Mouse (Mus musculus) right cerebral cortex, adult 18-20 months (tissue): Measurements from ENCODE around the gene Rbms1.

Experiments
- DNase-seq: peaks from one replicate; pipeline ENCODE4 v3.0.0; 2022; ENCODE audit warnings: mixed read lengths

Rbms1 gene

DNA sequence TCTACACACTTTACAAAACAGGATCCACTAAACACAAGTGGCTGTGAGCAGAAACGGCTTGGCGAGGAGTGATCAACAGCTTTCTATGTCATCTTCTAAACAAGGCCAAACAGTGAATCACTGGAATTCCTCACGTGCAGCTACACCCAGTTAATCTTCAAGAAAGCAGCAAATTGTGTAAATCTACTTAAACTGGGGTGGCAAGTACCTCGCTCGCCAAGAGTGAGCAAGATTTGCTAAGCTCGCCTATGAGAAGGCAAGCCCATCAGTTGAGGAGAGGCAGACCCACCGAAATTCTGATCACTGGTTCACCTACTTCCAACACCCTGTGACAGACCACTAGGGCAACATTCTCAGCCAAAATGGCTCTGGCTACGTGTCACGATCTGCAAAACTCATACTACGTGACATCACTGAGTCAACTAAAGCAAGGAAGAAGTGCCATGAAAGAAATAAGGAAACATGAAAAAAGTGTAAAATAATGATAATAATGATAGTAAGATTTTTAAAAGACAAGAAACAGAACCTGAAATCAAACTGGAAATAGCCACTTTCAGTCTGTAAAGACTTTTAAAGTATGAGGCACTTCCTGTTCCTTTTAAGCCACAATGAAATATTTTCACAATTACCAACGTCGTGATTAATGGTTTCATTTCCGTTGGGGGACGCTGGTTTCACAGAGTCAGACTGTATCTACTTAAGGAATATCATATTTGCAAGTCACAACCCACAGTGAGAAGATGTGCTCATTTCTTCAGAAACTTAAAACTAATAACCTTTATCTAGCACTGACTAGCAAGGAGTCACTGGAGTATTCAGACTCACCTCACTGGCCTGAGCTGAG, 85.2 kb downstream of the Rbms1 start:
- DNase-seq, result no peak

GRCm38 (mm10) chr2:60876891-60877290, 86.1 kb downstream of the Rbms1 start:
- DNase-seq, result no peak

GRCm38 (mm10) chr2:60872095-60872811, 90.7 kb downstream of the Rbms1 start:
- no peak for DNase-seq

- DNase-seq, result no peak
Measured at GRCm38 (mm10) chr2:60871001-60871400, 92.0 kb downstream of the Rbms1 start.

DNA sequence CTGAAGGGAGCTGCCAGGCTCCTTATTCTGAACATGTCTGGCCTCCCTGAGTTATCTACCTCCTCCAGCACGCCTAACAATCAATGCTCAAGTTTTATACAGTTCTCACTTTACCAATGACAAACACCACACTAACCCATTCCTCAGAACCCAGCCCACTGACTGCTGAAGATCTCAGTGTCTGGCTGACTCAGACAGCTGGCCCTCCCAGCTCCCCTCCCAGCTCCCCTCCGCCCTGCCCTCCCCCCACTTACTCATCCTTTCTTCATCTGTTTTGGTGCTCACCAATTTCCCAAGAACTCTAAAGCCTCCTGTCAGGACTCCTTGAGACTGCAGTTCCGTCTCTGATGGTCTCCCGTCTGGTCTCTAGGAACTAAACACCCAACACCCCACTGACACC, 92.5 kb downstream of the Rbms1 start:
- no peak for DNase-seq

DNA sequence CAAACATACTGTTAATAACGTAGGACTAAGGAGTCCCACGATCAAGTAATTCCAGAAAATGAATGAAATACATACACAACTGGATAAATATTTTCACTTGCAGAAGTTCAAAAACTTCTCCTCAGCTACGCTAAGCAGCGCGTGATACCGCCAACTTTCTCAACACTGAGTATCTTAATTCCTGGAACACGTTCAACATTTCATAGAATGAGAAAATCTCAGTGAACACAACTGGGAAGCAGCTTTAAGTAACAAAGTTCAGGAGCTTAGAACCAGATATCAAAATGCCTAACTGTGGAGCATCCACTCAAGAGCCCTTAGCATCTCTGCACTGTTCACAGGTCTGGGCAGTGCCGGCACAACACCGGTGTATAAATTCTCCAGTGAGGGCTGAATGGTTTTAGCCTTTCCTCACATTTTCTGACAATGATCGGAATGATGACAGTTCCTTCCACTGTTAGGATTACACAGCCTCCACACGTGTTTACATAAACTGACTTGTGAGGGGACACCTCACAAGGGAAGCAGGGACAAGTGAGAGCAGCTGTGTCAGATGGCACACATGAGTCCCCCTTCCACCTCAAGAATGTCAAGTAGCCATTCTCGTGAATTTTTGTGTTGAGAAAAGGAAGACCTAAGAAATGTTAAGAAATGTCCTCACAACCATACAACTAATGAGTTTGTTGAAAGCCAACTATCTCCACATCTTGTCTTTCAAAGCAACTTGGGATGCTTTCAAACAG, 93.8 kb downstream of the Rbms1 start:
- no peak for DNase-seq

GRCm38 (mm10) chr2:60868060-60868662, 94.8 kb downstream of the Rbms1 start:
- no peak for DNase-seq

DNA sequence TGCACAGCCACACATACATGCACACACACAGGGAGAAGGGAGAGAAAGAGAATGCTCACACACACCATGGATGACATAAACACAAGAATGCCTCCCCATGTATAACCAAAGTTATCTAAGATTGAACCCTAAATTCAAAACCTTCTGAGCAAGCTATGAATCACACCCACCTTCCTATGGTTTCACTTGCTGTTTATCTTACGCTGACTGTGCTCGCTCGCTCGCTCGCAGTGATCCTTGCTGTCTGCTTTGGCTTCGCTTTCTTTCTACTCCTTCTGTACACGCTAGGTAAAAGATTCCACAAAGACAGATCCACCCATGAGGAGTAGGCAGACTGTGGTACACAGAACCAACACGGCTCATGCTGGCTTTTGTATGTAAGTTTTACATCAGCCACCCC, 95.7 kb downstream of the Rbms1 start:
- no peak for DNase-seq

- no peak for DNase-seq
Measured at GRCm38 (mm10) chr2:60865869-60866268, 97.1 kb downstream of the Rbms1 start.

DNA sequence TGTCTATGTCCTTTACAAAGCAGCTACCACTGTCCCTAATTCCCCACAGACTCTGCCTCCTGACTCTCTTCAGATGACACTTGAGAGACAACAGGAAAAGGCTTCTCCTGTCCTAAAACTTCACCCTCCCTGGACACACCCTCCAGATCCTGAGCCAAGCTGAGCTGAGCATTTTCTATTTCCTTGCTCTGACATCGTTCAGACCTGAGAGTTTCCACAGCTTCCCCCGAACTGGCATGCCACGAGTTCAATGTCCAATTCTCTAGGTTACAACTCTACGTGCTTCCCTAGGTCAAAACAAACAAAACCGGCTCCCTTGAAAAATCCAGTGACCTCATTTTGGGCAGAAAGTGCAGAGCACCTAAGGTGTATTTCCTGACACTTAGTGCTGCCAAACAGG, 98.0 kb downstream of the Rbms1 start:
- no peak for DNase-seq

DNA sequence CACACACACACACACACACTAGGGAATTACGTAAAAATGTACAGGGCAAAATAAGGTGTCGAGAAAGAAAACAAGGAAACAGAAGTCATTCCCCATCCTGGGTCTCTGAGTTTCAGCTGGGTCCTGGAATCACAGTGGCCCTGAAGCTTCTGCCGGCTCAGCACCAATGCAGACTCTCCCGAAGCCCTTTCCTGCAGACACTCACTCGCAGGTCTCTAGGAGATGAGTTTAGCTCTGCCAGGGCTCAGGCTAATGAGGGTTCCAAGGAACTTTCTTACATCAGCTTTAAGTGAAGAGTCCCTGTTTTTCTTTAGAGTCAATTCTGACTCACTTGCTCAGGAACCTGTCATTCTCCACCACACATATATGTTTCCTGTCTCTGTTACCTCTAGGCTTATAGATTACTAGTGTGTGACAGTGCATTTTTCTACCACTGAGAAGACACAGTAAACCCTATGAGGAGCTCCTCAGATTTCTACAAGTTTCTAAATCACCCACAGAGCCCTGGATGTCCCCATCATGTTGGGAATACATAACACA, 98.7 kb downstream of the Rbms1 start:
- DNase-seq, result no peak

- peak; percentile 58 for DNase-seq
Measured at GRCm38 (mm10) chr2:60863827-60864226, 99.2 kb downstream of the Rbms1 start.

- no peak for DNase-seq
Measured at GRCm38 (mm10) chr2:60862913-60863711, 99.9 kb downstream of the Rbms1 start.

- no peak for DNase-seq
Measured at GRCm38 (mm10) chr2:60858116-60858515, 104.9 kb downstream of the Rbms1 start.

DNA sequence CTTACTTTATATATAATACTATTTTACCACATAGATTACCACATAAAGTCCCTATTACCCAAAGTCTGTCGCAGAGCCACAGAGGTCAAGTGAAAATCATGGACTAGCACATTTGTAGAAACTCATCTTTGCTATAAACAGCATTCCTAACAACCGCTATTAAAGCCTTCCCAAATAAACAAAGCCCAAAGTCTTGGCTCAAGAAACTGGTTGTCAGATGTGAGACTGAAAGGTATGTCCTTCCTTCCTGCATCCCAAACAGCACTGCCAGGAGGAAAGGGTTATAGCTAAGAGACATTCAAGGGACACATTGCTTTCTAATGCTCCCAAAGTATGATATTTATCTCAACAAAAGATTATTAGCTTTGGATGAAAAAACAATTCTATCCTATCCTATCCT, 106.9 kb downstream of the Rbms1 start:
- no peak for DNase-seq

- peak; percentile 50 for DNase-seq
Measured at GRCm38 (mm10) chr2:60855006-60855405, 108.0 kb downstream of the Rbms1 start.

DNA sequence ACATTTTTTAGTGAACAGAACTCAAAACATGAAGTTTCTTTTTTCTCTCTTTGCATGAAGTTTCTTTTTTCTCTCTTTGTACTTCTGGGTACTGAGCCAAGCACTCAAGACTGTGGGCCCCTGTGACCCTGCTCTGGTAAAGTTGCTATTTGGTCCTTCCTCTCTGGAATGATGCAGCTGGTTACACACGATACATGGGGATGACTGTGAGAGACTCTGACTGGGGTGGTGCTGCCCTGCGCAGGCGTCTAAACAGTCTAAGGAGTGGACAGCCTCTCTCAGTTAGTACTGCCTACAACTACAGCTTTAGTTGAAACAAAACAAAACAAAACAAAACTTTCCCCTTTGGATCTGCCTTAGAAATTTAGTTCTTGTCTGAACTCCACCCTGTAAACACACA, 111.1 kb downstream of the Rbms1 start:
- no peak for DNase-seq

GRCm38 (mm10) chr2:60851057-60851718, 111.8 kb downstream of the Rbms1 start:
- no peak for DNase-seq

DNA sequence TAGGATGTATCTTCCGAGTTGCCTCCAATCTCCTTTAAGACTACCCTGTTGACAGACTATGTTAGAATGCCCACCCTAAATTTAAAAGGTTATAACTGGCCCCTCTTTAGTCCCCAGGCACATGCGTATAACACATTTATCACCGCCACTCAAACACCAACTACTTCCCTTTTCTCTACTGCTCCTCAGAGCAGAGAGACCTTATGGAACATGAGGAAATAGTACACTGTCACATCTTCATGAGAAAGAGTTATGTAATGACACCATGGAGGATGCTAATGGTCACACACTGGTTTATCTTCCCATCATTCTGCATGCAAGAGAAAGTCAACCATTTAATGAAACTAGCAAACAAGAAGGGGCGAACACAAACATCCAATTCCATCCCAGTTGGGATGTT, 114.5 kb downstream of the Rbms1 start:
- DNase-seq, result no peak

GRCm38 (mm10) chr2:60847984-60848383, 115.0 kb downstream of the Rbms1 start:
- DNase-seq, result no peak

GRCm38 (mm10) chr2:60845316-60845894, 117.6 kb downstream of the Rbms1 start:
- no peak for DNase-seq
